Mouse (Mus musculus): ENCODE results near the gene Rpl36a-ps1.

The Rpl36a-ps1 gene

GRCm38 (mm10) chr14:98951626-98952290 lies 42.4 kb downstream of the Rpl36a-ps1 start:
- DNase-seq (ENCODE audit: low spot score), result no peak

Data from left cerebral cortex, adult 11 months (tissue).